Comparison of ENCODE assay signal across 8 mouse cellular contexts in the genomic region with DNA sequence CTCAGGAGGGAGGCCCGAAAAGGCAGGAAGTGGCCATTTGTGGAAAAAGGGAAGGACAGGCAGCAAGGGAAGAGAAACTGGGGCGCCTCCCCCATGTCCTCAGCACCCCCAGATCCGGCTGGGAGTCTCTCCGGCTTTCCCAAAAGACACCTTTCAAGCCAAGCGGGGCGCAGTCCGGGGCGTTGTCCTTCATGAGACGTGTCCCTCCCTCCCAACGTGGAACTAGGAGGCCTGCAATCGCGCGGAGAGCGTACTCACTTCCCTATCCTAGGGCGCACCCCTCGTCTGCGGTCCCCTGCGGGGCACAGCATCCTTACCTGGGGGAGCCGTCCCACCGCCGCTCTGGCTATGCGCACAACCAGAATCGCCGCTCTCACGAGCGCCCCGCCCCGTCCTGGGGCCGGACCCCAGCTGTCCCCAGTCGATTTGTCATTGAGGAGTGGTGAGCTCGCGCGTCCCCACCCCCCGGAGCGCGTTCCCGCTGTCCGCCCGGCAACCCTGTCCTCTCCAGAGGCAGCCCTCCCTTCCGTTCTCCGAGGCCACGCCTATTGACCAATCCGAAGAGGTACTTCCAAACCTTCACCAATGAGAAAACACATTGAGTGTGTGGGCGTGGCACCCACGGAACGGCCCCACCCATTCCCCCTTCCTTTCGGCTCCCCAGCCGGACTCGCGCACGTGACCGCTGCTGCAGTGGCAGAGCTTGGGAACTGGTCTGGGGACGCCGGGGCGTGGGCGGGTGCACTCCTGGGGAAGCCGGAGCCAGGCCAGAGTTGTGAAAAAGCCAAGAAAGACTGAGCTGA. TPM values are rescaled to one million over a fixed set of nuclear protein-coding genes. Genes with fewer than 3 reads are reported as not detected.
DNase-seq lines count a peak whose midpoint lies in the region; ATAC-seq lines count a peak whose summit lies in the region.

A gene (minus strand): TSS at position 535 of the 803 bp plus-strand sequence.

- DNase-seq in c-Kit-negative CD71-positive TER-119-positive erythroid progenitor cells, embryonic 14.5 days (ENCODE audit: low read depth, low spot score) = peak; percentile 68
- DNase-seq in fibroblast of lung, adult 2 months (ENCODE audit: low read depth) = peak; percentile 98
- peak; percentile 99 for DNase-seq in kidney, postnatal 14 days
- DNase-seq in liver, embryonic 13.5 days = peak; percentile 95
- DNase-seq in neural tube, embryonic 10.5 days (ENCODE audit: extremely low spot score, low spot score) = peak; percentile 90

- H3K27me3 ChIP-seq in heart, embryonic 14.5 days (ENCODE audit: control insufficient read depth, insufficient read depth, low read length) = no peaks in the 10 kb centered on the region
- peaks cover 23% of the 10 kb centered on the region for H3K27me3 ChIP-seq in liver, embryonic 13.5 days
- no peaks in the 10 kb centered on the region for H3K27me3 ChIP-seq in stomach, embryonic 16.5 days (ENCODE audit: control insufficient read depth, insufficient read depth, low read length)

- peak within 1 kb of the TSS; percentile 86 to 88 for H3K27ac ChIP-seq in heart, embryonic 14.5 days (replicated peaks in 1 of 2; ENCODE audit: control insufficient read depth in 1 of 2, insufficient read depth in 1 of 2, low read depth in 2 of 2, low read length in 2 of 2)
- peak within 1 kb of the TSS; percentile 58 for H3K27ac ChIP-seq in liver, embryonic 13.5 days
- H3K27ac ChIP-seq in stomach, embryonic 16.5 days (ENCODE audit: low read length) = peak within 1 kb of the TSS; percentile 83

- peaks cover 27 to 48% of the 10 kb centered on the region in 2 experiments for H3K4me1 ChIP-seq in heart, embryonic 14.5 days (ENCODE audit: control insufficient read depth in 2 of 2, insufficient read depth in 2 of 2, low read length in 2 of 2)
- peaks cover 62% of the 10 kb centered on the region for H3K4me1 ChIP-seq in liver, embryonic 13.5 days (replicated peaks)
- peaks cover 20% of the 10 kb centered on the region for H3K4me1 ChIP-seq in stomach, embryonic 16.5 days (ENCODE audit: control insufficient read depth, insufficient read depth, low read length)

- H3K4me2 ChIP-seq in heart, embryonic 14.5 days (ENCODE audit: low read length) = peak within 1 kb of the TSS; percentile 69
- peak within 1 kb of the TSS; percentile 86 for H3K4me2 ChIP-seq in liver, embryonic 13.5 days
- peak within 1 kb of the TSS; percentile 82 for H3K4me2 ChIP-seq in stomach, embryonic 16.5 days (ENCODE audit: low read depth, low read length)

- H3K9me3 ChIP-seq in heart, embryonic 14.5 days (ENCODE audit: control insufficient read depth, low read length) = no peaks in the 10 kb centered on the region
- no peaks in the 10 kb centered on the region for H3K9me3 ChIP-seq in liver, embryonic 13.5 days (replicated peaks)
- H3K9me3 ChIP-seq in stomach, embryonic 16.5 days (replicated peaks; ENCODE audit: control insufficient read depth, low read length) = 0 out of 2 replicates have a peak, but pooled peaks cover 3% of the 10 kb centered on the region

- peaks cover 12% of the 10 kb centered on the region; the same call in 1 of the 2 replicates for H3K36me3 ChIP-seq in heart, embryonic 14.5 days (ENCODE audit: control insufficient read depth, insufficient read depth, low read length)
- peaks cover 8% of the 10 kb centered on the region; the same call in 1 of the 2 replicates for H3K36me3 ChIP-seq in liver, embryonic 13.5 days
- H3K36me3 ChIP-seq in stomach, embryonic 16.5 days (ENCODE audit: control insufficient read depth, insufficient read depth, low read length) = 0 out of 2 replicates have a peak, but pooled peaks cover 5% of the 10 kb centered on the region

- peak within 1 kb of the TSS; percentile 70 to 81 for H3K4me3 ChIP-seq in heart, embryonic 14.5 days (ENCODE audit: control insufficient read depth in 1 of 2, insufficient read depth in 1 of 2, low read depth in 1 of 2, low read length in 2 of 2)
- H3K4me3 ChIP-seq in liver, embryonic 13.5 days (replicated peaks) = peak within 1 kb of the TSS; percentile 72
- H3K4me3 ChIP-seq in stomach, embryonic 16.5 days (replicated peaks; ENCODE audit: low read length) = peak within 1 kb of the TSS; percentile 70

- H3K9ac ChIP-seq in heart, embryonic 14.5 days (ENCODE audit: low read length) = peak within 1 kb of the TSS; percentile 89
- peak within 1 kb of the TSS; percentile 73 for H3K9ac ChIP-seq in liver, embryonic 13.5 days
- peak within 1 kb of the TSS; percentile 86 for H3K9ac ChIP-seq in stomach, embryonic 16.5 days (ENCODE audit: low read length)

- ATAC-seq in CD4-positive, CD25-positive, alpha-beta regulatory T cell, adult 4 months = peak; percentile 98
- peak; percentile 99 for ATAC-seq in heart, embryonic 14.5 days (ENCODE audit: insufficient number of reproducible peaks, insufficient read depth, low FRiP score, low read depth)
- ATAC-seq in liver, embryonic 13.5 days (ENCODE audit: low read depth) = peak; percentile 96
- ATAC-seq in stomach, embryonic 16.5 days (ENCODE audit: insufficient read depth, low FRiP score) = peak; percentile 98

- under 1% methylated on average over 57 of the region's 57 CpGs for WGBS in heart, embryonic 14.5 days
- under 1% methylated on average over 57 of the region's 57 CpGs for WGBS in liver, embryonic 13.5 days (ENCODE audit: insufficient replicate concordance)
- under 1% methylated on average over 57 of the region's 57 CpGs for WGBS in stomach, embryonic 16.5 days

RNA-seq across cellular contexts. Expression of the gene that starts here (rescaled TPM):
- polyA plus RNA-seq in CD4-positive, CD25-positive, alpha-beta regulatory T cell, adult 4 months (2017; shearing (Covaris generic)) = 10 to 100 TPM in 1 of 2 experiments, 1 to 10 TPM in 1; 9.9 to 11.8 TPM
- 116 and 127 TPM in 2 replicates for polyA plus RNA-seq in heart, embryonic 14.5 days (2014; fragmentation: Nextera tagmentation; extraction: Ambion mirVana)
- 43.9 and 47.2 TPM in 2 replicates for polyA plus RNA-seq in liver, embryonic 13.5 days (2015; fragmentation: Nextera tagmentation; extraction: Ambion mirVana)
- 155 and 157 TPM in 2 replicates for polyA plus RNA-seq in stomach, embryonic 16.5 days (2015; fragmentation: Nextera tagmentation; extraction: Ambion mirVana)

Comparison
In these comparisons a context has a peak if more than half of its experiments do, and no peak if none do; other contexts are left out.
1. Peak in every context shown above with its lines: DNase-seq, ATAC-seq, H3K4me3 ChIP-seq and H3K27ac ChIP-seq.